Mouse (Mus musculus) thymus, postnatal 10 days (tissue): ENCODE measurements around the gene Pkd1l1.

Experiments used
- DNase-seq, 2 experiments: peaks; one replicate each; pipeline ENCODE4 v3.0.0; 2021; ENCODE audit warnings: low spot score in 2 of 2

Gene Pkd1l1

GRCm38 (mm10) chr11:8973166-8973565 lies at the start of gene Pkd1l1:
Gene Pkd1l1, minus strand, starts transcription at chr11:8973266.
- no peak for DNase-seq

GRCm38 (mm10) chr11:9020207-9020606 lies 47.1 kb upstream of the Pkd1l1 start:
- no peak for DNase-seq

GRCm38 (mm10) chr11:9018491-9019267 lies 45.6 kb upstream of the Pkd1l1 start:
- DNase-seq: no peak

GRCm38 (mm10) chr11:9014740-9015139 lies 41.7 kb upstream of the Pkd1l1 start:
- no peak for DNase-seq

- DNase-seq: peak in 1 of 2 experiments; percentile 3
These were observed 38.3 kb upstream of the Pkd1l1 start for GRCm38 (mm10) chr11:9011348-9011747.

- DNase-seq: peak; percentile 66 to 74
These were observed 37.8 kb upstream of the Pkd1l1 start, which contains the start of gene Hus1 for GRCm38 (mm10) chr11:9010853-9011339. Gene Hus1, minus strand, starts transcription at chr11:9011191.

- DNase-seq: peak in 1 of 2 experiments; percentile 6
These were observed 37.4 kb upstream of the Pkd1l1 start for GRCm38 (mm10) chr11:9010416-9010815.

GRCm38 (mm10) chr11:9008761-9009160 lies 35.7 kb upstream of the Pkd1l1 start:
- DNase-seq: no peak

GRCm38 (mm10) chr11:8988084-8988483 lies 15.0 kb upstream of the Pkd1l1 start:
- DNase-seq: no peak

- no peak for DNase-seq
These were observed 13.0 kb upstream of the Pkd1l1 start for GRCm38 (mm10) chr11:8986058-8986457.

- peak; percentile 32 to 79 for DNase-seq
These were observed 10.3 kb upstream of the Pkd1l1 start for GRCm38 (mm10) chr11:8983237-8983861.

- DNase-seq: no peak
These were observed 5.1 kb upstream of the Pkd1l1 start for GRCm38 (mm10) chr11:8978154-8978553.

- no peak for DNase-seq
These were observed 973 bp downstream of the Pkd1l1 start for GRCm38 (mm10) chr11:8972093-8972492.

- no peak for DNase-seq
These were observed 2.6 kb downstream of the Pkd1l1 start for GRCm38 (mm10) chr11:8970509-8970908.

- no peak for DNase-seq
These were observed 5.0 kb downstream of the Pkd1l1 start for GRCm38 (mm10) chr11:8968094-8968493.

GRCm38 (mm10) chr11:8958572-8958971 lies 14.5 kb downstream of the Pkd1l1 start:
- no peak for DNase-seq

GRCm38 (mm10) chr11:8958108-8958507 lies 15.0 kb downstream of the Pkd1l1 start:
- no peak for DNase-seq

- DNase-seq: no peak
These were observed 16.0 kb downstream of the Pkd1l1 start for GRCm38 (mm10) chr11:8957023-8957422.

- DNase-seq: peak in 1 of 2 experiments; percentile 17
These were observed 17.4 kb downstream of the Pkd1l1 start for GRCm38 (mm10) chr11:8955678-8956077.

- DNase-seq: no peak
These were observed 23.2 kb downstream of the Pkd1l1 start for GRCm38 (mm10) chr11:8949765-8950430.

GRCm38 (mm10) chr11:8948871-8949270 lies 24.2 kb downstream of the Pkd1l1 start:
- DNase-seq: no peak

GRCm38 (mm10) chr11:8944114-8944513 lies 29.0 kb downstream of the Pkd1l1 start:
- DNase-seq: no peak
